Mouse (Mus musculus) urinary bladder, postnatal 4 days (tissue): ENCODE results near the gene Sf1.

Experiments used
- DNase-seq, 2 experiments: peaks; one replicate each; pipeline ENCODE4 v3.0.0; 2021 to 2022; ENCODE audit warnings: low spot score in 2 of 2

Gene Sf1

GRCm38 (mm10) chr19:6419805-6420310 lies 56.4 kb downstream of the Sf1 start:
- no peak for DNase-seq

GRCm38 (mm10) chr19:6420481-6421210 lies 57.2 kb downstream of the Sf1 start:
- DNase-seq: no peak

DNA sequence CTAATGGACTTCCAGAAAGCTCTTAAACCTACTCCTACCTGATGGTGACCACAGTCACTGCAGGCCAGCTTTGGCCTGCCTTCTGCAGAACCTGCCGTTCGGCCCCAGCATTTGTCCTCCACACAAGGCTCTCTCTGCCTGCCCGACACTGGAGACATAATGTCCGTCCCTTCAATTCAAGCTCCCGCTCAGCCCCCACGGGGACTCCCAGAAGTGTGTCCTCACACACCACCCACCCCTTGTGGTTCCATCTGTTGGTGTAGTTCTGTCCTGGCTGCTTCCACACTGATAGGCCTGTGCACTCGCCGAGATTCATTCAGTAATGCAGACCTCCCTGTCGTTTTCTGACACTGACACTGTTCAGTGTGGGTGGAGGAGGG lies 57.7 kb downstream of the Sf1 start:
- DNase-seq: no peak

- DNase-seq: no peak
Observed at GRCm38 (mm10) chr19:6422014-6422413, 58.5 kb downstream of the Sf1 start.

DNA sequence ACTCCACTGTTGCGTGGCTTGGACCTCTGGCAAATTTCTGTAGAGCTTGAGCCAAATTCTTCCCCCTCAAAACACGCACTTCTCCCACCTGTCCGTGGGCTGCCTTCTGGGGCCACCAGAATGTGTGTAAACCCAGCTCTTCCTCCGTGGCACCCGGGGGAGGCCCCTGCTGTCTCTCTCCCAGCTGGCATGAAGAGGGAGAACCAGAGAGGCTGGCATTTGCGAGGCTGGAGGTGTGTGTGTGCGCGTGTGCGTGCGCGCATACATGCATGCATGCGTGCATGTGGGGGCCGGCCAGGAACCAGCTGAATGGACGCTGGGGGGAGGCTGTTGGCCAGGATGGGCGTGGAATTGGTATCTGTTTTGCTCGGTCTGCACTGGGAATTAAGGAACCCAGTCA lies 59.8 kb downstream of the Sf1 start:
- DNase-seq: no peak

- no peak for DNase-seq
Observed at GRCm38 (mm10) chr19:6424137-6424881, 60.8 kb downstream of the Sf1 start.

GRCm38 (mm10) chr19:6425595-6425994 lies 62.1 kb downstream of the Sf1 start:
- DNase-seq: no peak

- DNase-seq: no peak
Observed at GRCm38 (mm10) chr19:6426703-6427500, 63.4 kb downstream of the Sf1 start.
